Mouse (Mus musculus) olfactory bulb, adult 2 months (tissue): Measurements from ENCODE around the gene Ppp1r12b.

Source experiments
- CTCF ChIP-seq: fragments of 200-500 bp; IDR thresholded peaks from 2 replicates; pipeline ENCODE4 v1.5.1; 2012; ENCODE audit warnings: low read depth, mild to moderate bottlenecking, low read length, moderate library complexity; ENCODE audit not compliant: insufficient read depth
- POLR2A ChIP-seq: fragments of 200-500 bp; IDR thresholded peaks from 2 replicates; pipeline ENCODE4 v1.6.1; 2012; ENCODE audit warnings: mild to moderate bottlenecking, low read depth, low read length, moderate library complexity; ENCODE audit not compliant: insufficient read depth

DNA sequence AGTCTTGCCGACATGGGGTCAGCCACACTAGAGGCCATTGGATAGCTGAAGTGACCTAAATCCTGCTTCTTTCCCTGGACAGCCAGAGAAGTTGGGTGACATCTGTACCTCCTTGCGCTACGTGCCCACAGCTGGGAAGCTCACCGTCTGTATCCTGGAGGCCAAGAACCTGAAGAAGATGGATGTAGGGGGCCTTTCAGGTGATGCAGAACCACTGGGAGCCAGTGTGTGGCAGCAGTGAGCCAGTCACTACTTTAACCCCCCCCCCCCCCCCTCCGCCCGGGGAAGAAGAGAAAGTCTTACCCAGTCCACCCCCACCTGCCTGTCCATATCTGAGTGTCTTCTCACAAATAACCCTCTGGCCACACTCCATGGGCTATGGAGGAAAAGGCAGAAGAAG, 210.1 kb downstream of the Ppp1r12b start:
- TF ChIP-seq CTCF (peak; percentile 50; the same call in 1 of the 2 replicates), POLR2A (no peak)
